Mouse (Mus musculus) forebrain, postnatal 0 days (tissue): ENCODE data around the gene Ttll11. TPM values are rescaled to one million over a fixed set of nuclear protein-coding genes. Genes with fewer than 3 reads are reported as not detected.
A peak's percentile ranks its signal among the peaks of the same experiment; 100 is the strongest.

Experiments used
- ATAC-seq: fragments of 200-750 bp; cut with Nextera tagmentation; 2 replicates; pipeline ENCODE4 v1.8.0; 2017; ENCODE audit warnings: mild to moderate bottlenecking, moderate library complexity
- DNase-seq: peaks from one replicate; pipeline ENCODE4 v3.0.0-alpha.2; 2015
- H3K27ac ChIP-seq: fragments of 300-500 bp; sonication (generic); 2 replicates; pipeline ENCODE4 v1.5.1; 2014; ENCODE audit warnings: low read depth, mild to moderate bottlenecking, antibody characterized with exemption, low read length, moderate library complexity, mixed read lengths
- H3K27me3 ChIP-seq: fragments of 300-500 bp; sonication (generic); 2 replicates; pipeline ENCODE4 v1.6.1; 2014; ENCODE audit warnings: mild to moderate bottlenecking, low read length, mixed read lengths; ENCODE audit not compliant: insufficient read depth
- H3K36me3 ChIP-seq: fragments of 300-500 bp; sonication (generic); 2 replicates; pipeline ENCODE4 v1.6.1; 2014; ENCODE audit warnings: mild to moderate bottlenecking, moderate library complexity; ENCODE audit not compliant: insufficient read depth
- H3K4me1 ChIP-seq: fragments of 300-500 bp; sonication (generic); 2 replicates; pipeline ENCODE4 v1.6.1; 2014; ENCODE audit warnings: antibody characterized with exemption; ENCODE audit not compliant: insufficient read depth
- H3K4me2 ChIP-seq: fragments of 300-500 bp; sonication (generic); 2 replicates; pipeline ENCODE4 v1.6.1; 2014; ENCODE audit warnings: low read depth, mild to moderate bottlenecking, moderate library complexity
- H3K4me3 ChIP-seq: fragments of 300-500 bp; sonication (generic); 2 replicates; pipeline ENCODE4 v1.5.1; 2014; ENCODE audit warnings: low read depth, low read length, mixed read lengths
- H3K9ac ChIP-seq: fragments of 300-500 bp; sonication (generic); 2 replicates; pipeline ENCODE4 v1.6.1; 2014; ENCODE audit warnings: mild to moderate bottlenecking
- H3K9me3 ChIP-seq: fragments of 300-500 bp; sonication (generic); 2 replicates; pipeline ENCODE4 v1.6.1; 2016; ENCODE audit warnings: low read length
- CTCF ChIP-seq: sonication (generic); IDR thresholded peaks from 2 replicates; pipeline ENCODE4 v1.5.1; 2016; ENCODE audit warnings: antibody characterized with exemption, control low read depth, low read depth
- WGBS: fragments of 180-500 bp; shearing (Covaris S2); extraction: QIAGEN DNeasy Blood & Tissue Kit; methylation state at CpG from one replicate; pipeline ENCODE4 v1.1.7; 2014; 5-methylcytosine and 5-hydroxymethylcytosine counted together
- polyA plus RNA-seq: library from polyadenylated mRNA; unstranded; fragments of >200 nt; fragmentation: Nextera tagmentation; extraction: Ambion mirVana; gene quantifications from 2 replicates; pipeline ENCODE4 v1.2.1, GENCODE M21; 2015
- total RNA-seq: library from RNA; depleted of rRNA; stranded (reverse); fragments of >200 nt; gene quantifications from 2 replicates; pipeline ENCODE4 v1.2.3, GENCODE M21; 2014

Ttll11 gene
- total and polyA plus RNA-seq, 2 experiments from 2014 or later = 7.2 to 9.2 TPM

DNA sequence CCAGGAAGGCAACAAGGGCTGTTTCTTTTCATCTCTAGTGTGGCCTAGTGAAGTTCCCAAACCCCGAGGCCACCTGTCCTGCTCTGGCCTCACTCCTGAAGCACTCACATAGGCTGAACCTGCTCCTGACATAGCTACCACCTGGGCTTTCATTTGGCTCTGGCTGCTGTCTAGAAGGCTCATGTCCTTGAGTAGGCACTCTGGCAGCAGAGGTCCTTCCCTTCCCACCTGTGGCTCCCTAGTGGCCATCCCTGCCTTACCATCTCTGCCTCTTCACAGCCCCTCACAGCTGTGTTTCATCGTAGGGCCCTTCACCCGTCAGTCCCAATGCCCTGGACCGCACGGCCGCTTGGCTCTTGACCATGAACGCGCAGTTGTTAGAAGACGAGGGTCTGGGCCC, 258.8 kb downstream of the Ttll11 start:
- ATAC-seq (no peak), DNase-seq (no peak)
- no peak overlapping the region for H3K9ac ChIP-seq
- H3K36me3 ChIP-seq = peaks cover 78% of the 10 kb centered on the region
- 91% methylated on average over 9 of the region's 9 CpGs for WGBS
- no peaks in the 10 kb centered on the region for H3K27me3 ChIP-seq
- no peak overlapping the region for H3K4me2 ChIP-seq
- no peak for TF ChIP-seq CTCF
- H3K4me3 ChIP-seq = no peak overlapping the region
- no peaks in the 10 kb centered on the region for H3K9me3 ChIP-seq
- H3K4me1 ChIP-seq = no peaks in the 10 kb centered on the region
- no peak overlapping the region for H3K27ac ChIP-seq

DNA sequence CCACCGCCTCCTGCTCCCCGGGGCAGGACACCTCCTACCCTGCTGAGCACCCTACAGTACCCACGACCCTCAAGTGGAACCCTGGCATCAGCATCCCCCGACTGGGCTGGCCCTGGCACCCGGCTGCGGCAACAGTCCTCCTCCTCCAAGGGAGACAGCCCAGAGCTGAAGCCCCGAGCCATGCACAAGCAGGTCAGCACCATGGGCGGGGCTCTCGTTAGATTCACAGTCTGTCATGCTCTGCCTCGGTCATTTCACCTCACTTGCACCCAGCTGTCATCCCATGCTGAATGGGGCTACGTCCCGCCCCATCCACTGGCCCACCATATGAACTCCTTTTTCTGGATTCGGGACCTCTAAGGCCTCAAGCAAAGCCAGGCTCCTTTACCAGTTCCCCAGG, 259.2 kb downstream of the Ttll11 start:
- Histone ChIP-seq H3K4me2 (no peak overlapping the region), H3K4me3 (no peak overlapping the region), H3K36me3 (peaks cover 82% of the 10 kb centered on the region), H3K9me3 (no peaks in the 10 kb centered on the region), H3K27me3 (no peaks in the 10 kb centered on the region), H3K4me1 (no peaks in the 10 kb centered on the region), H3K9ac (no peak overlapping the region), H3K27ac (no peak overlapping the region)
- ATAC-seq (no peak), DNase-seq (no peak)
- TF ChIP-seq CTCF = no peak
- WGBS = 85% methylated on average over 13 of the region's 13 CpGs

DNA sequence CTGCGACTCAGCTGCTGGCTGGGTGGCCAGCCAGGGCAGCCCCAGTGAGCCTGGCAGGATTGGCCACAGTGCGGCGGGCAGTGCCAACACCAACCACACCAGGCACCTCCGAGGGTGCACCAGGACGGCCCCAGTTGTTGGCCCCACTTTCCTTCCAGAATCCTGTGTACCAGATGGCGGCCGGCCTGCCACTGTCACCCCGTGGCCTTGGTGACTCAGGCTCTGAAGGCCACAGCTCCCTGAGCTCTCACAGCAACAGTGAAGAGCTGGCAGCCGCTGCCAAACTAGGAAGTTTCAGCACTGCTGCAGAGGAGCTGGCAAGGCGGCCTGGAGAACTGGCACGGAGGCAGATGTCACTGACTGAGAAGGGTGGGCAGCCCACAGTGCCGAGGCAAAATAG, 259.6 kb downstream of the Ttll11 start:
- H3K27me3 ChIP-seq = no peaks in the 10 kb centered on the region
- peaks cover 86% of the 10 kb centered on the region for H3K36me3 ChIP-seq
- no peak overlapping the region for H3K4me2 ChIP-seq
- no peak for DNase-seq
- 84% methylated on average over 12 of the region's 12 CpGs for WGBS
- TF ChIP-seq CTCF = no peak
- H3K9me3 ChIP-seq = no peaks in the 10 kb centered on the region
- no peak overlapping the region for H3K4me3 ChIP-seq
- peak; percentile 16; the same call in 1 of the 2 replicates for ATAC-seq
- no peak overlapping the region for H3K27ac ChIP-seq
- no peaks in the 10 kb centered on the region for H3K4me1 ChIP-seq
- no peak overlapping the region for H3K9ac ChIP-seq

DNA sequence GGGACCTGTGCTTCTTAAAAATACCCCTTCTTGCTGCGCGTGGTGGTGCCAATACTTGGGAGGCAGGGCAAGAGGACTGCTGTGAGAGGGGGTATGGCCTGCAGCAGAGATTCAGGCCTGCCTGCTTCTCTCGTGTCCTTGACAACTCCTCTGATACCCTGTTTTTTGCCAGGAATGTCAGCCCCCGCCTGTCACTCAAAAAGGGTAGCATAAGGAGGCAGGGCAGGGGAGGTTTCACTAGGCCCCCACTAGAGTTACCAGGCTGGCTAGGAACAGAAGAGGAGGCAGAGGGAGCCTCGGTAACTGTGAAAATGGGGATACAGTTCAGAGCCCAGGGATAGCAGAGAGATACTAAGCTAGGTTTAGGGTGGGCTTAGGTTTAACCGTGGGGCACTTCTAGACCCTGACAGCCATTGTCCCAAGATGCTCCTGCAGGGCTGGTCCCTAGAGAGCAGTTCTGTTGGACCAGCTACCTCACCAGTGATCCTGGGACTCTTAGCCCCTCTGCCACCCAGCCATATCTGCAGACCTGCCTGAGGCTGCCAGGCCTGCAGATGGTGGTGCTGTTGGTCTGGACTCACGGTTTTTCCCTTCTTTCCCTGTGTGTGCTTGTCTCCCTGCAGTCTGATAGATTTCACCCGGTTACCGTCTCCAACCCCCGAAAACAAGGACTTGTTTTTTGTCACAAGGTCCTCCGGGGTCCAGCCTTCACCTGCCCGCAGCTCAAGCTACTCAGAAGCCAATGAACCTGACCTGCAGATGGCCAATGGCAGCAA, 260.3 kb downstream of the Ttll11 start:
- 79% methylated on average over 12 of the region's 12 CpGs for whole genome bisulfite sequencing
- H3K9ac ChIP-seq = no peak overlapping the region
- H3K4me3 ChIP-seq = no peak overlapping the region
- no peaks in the 10 kb centered on the region for H3K4me1 ChIP-seq
- no peak for ATAC-seq
- peaks cover 88% of the 10 kb centered on the region for H3K36me3 ChIP-seq
- H3K27ac ChIP-seq = no peak overlapping the region
- no peaks in the 10 kb centered on the region for H3K27me3 ChIP-seq
- no peak overlapping the region for H3K4me2 ChIP-seq
- no peaks in the 10 kb centered on the region for H3K9me3 ChIP-seq
- TF ChIP-seq CTCF = no peak
- no peak for DNase-seq

DNA sequence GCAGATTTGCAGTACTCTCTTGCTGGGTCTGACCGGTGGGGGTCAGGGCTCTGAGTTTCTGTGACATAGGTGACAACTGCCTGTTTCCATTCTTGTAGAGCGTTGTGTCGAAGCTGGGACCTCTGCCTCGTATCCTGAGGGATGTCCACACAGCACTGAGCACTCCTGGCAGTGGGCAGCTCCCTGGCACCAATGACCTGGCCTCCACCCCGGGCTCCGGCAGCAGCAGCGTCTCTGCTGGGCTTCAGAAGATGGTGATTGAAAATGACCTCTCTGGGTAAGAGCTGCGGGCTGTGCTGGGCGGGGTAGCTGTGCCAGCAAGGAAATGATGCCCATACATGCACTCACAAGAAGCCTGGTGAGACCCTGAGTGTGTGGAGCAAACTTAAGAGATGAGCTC, 261.1 kb downstream of the Ttll11 start:
- H3K27ac ChIP-seq = no peak overlapping the region
- DNase-seq = no peak
- H3K4me2 ChIP-seq = no peak overlapping the region
- ATAC-seq = no peak
- no peaks in the 10 kb centered on the region for H3K9me3 ChIP-seq
- no peak overlapping the region for H3K4me3 ChIP-seq
- TF ChIP-seq CTCF = no peak
- peaks cover 91% of the 10 kb centered on the region for H3K36me3 ChIP-seq
- WGBS = 90% methylated on average over 9 of the region's 9 CpGs
- no peaks in the 10 kb centered on the region for H3K4me1 ChIP-seq
- H3K27me3 ChIP-seq = no peaks in the 10 kb centered on the region
- no peak overlapping the region for H3K9ac ChIP-seq

DNA sequence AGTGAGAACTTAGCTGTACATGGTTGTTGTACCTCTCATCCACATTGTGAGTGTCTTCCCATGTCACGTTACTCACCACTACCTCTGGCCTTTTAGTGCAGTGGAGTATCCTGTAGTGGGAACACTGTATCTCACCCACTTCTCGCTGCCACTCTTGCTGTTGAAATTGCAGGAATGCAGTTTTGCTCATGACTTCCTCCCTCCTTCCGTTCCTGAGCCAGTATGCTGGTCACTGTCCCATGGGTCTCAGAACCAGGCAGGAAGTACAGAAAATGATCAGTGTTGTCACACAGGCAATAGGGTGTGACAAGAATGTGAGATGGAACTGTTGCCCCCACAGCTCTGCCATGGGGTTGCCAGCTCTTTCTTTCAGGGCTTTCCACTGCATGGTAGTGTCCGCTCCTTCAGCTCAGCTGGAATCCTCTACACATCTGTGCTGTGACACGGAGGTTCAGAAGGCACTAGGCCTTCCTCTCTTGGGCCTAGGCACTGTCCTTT, 261.7 kb downstream of the Ttll11 start:
- ATAC-seq (no peak), DNase-seq (no peak)
- no peak overlapping the region for H3K4me3 ChIP-seq
- no peak overlapping the region for H3K27ac ChIP-seq
- H3K9ac ChIP-seq = no peak overlapping the region
- no peaks in the 10 kb centered on the region for H3K9me3 ChIP-seq
- 90% methylated on average over 5 of the region's 5 CpGs for WGBS
- H3K4me2 ChIP-seq = no peak overlapping the region
- H3K36me3 ChIP-seq = peaks cover 89% of the 10 kb centered on the region
- TF ChIP-seq CTCF = no peak
- no peaks in the 10 kb centered on the region for H3K4me1 ChIP-seq
- no peaks in the 10 kb centered on the region for H3K27me3 ChIP-seq

DNA sequence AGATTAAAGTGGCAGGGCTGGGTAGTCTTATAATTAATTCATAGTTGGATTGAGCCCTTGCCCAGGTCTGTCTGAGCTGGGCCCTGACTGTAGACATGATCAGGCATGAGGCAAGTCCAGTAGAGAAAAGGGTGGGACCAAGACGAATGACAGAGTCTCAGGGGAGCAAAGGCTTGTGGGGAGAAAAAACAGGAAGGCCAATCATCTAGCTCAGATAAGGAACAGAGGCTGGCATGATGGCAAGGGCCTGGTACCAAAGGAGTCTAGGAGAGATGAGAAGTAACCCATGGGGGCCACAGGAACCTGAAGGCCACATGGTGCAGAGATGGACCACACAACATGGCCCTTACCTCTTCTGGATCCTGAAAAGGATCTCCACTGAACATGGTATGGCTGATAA, 263.5 kb downstream of the Ttll11 start:
- 93% methylated on average over 1 of the region's 1 CpGs for WGBS
- Histone ChIP-seq H3K27ac (no peak overlapping the region), H3K9ac (no peak overlapping the region), H3K27me3 (no peaks in the 10 kb centered on the region), H3K9me3 (no peaks in the 10 kb centered on the region), H3K4me1 (no peaks in the 10 kb centered on the region), H3K4me3 (no peak overlapping the region), H3K36me3 (peaks cover 81% of the 10 kb centered on the region), H3K4me2 (no peak overlapping the region)
- TF ChIP-seq CTCF = no peak
- ATAC-seq (no peak), DNase-seq (no peak)
